Mouse (Mus musculus) heart, adult 2 months (tissue): Measurements from ENCODE around the gene Ctdsp2. TPM values are rescaled to one million over a fixed set of nuclear protein-coding genes. Genes with fewer than 3 reads are reported as not detected.
A peak's percentile ranks its signal among the peaks of the same experiment; 100 is the strongest.

ENCODE experiments used
- DNase-seq, 2 experiments: peaks; one replicate each; pipeline ENCODE4 v3.0.0; 2021
- H3K27ac ChIP-seq: fragments of 200-600 bp; 2 replicates; pipeline ENCODE4 v1.8.1; 2022
- H3K27me3 ChIP-seq: fragments of 200-500 bp; 2 replicates; pipeline ENCODE4 v1.6.1; 2012; ENCODE audit warnings: mild to moderate bottlenecking, low read length, inconsistent platforms, mixed read lengths; ENCODE audit not compliant: control insufficient read depth, insufficient read depth
- H3K36me3 ChIP-seq: fragments of 200-500 bp; 2 replicates; pipeline ENCODE4 v1.6.1; 2012; ENCODE audit warnings: low read length, inconsistent platforms; ENCODE audit not compliant: control insufficient read depth, insufficient read depth
- H3K4me1 ChIP-seq: fragments of 200-500 bp; 2 replicates; pipeline ENCODE4 v1.6.1; 2011; ENCODE audit warnings: low read length; ENCODE audit not compliant: control insufficient read depth, insufficient read depth
- H3K4me3 ChIP-seq: fragments of 200-600 bp; 2 replicates; pipeline ENCODE4 v1.8.1; 2022
- H3K79me2 ChIP-seq: fragments of 200-500 bp; replicated peaks from 2 replicates; pipeline ENCODE4 v1.6.1; 2012; ENCODE audit warnings: mild to moderate bottlenecking, inconsistent platforms, low read length, moderate library complexity, mixed read lengths; ENCODE audit not compliant: control insufficient read depth, insufficient read depth
- H3K9ac ChIP-seq: fragments of 200-500 bp; 2 replicates; pipeline ENCODE4 v1.6.1; 2012; ENCODE audit warnings: low read depth, mild to moderate bottlenecking, control low read depth, inconsistent platforms, low read length, mixed read lengths
- CTCF ChIP-seq: fragments of 200-600 bp; IDR thresholded peaks from 2 replicates; pipeline ENCODE4 v1.8.1; 2022; ENCODE audit warnings: antibody characterized with exemption, mild to moderate bottlenecking, moderate library complexity
- EP300 ChIP-seq: fragments of 200-500 bp; IDR thresholded peaks from 2 replicates; pipeline ENCODE4 v1.6.1; 2011; ENCODE audit warnings: low read depth, low read length, control low read depth; ENCODE audit not compliant: insufficient read depth
- POLR2A ChIP-seq: fragments of 200-500 bp; IDR thresholded peaks from 2 replicates; pipeline ENCODE4 v1.6.1; 2011; ENCODE audit warnings: mild to moderate bottlenecking, low read depth, low read length, control low read depth; ENCODE audit not compliant: insufficient read depth
- WGBS: fragments of 180-500 bp; shearing (Covaris S2); methylation state at CpG from one replicate; pipeline ENCODE4 v1.1.7; 2018; 5-methylcytosine and 5-hydroxymethylcytosine counted together
- intact Hi-C: fragments of 180-260 bp; cut with DNase I; formaldehyde crosslinking; loops from one replicate; pipeline ENCODE4 v1.15.1; 2025
- polyA plus RNA-seq: library from polyadenylated mRNA; depleted of rRNA; stranded (reverse); fragments of >200 nt; gene quantifications from 2 replicates; pipeline ENCODE4 v1.2.3, GENCODE M21; 2012
- total RNA-seq, 2 experiments: library from RNA; stranded (reverse); gene quantifications; 2 replicates each; pipeline ENCODE4 v1.2.3; 2021

The Ctdsp2 gene
- total and polyA plus RNA-seq, 3 experiments: 82.2 to 108 (median 85.6) TPM

GRCm38 (mm10) chr10:126984189-126985004 is 5.9 kb downstream of the Ctdsp2 start:
- Histone ChIP-seq H3K4me1 (peaks cover 53% of the 10 kb centered on the region), H3K4me3 (peak overlapping the region; percentile 13; the same call in 1 of the 2 replicates), H3K27me3 (no peaks in the 10 kb centered on the region), H3K9ac (peak overlapping the region; percentile 30), H3K36me3 (peaks cover 3% of the 10 kb centered on the region; the same call in 1 of the 2 replicates), H3K79me2 (peaks cover 16% of the 10 kb centered on the region), H3K27ac (peak overlapping the region; percentile 100)
- intact Hi-C loops: no loop called here
- TF ChIP-seq EP300 (0 out of 2 replicates have a peak, but pooled peaks have one; percentile 7), CTCF (no peak)
- under 1% methylated on average over 5 of the region's 5 CpGs for WGBS
- DNase-seq: peak; percentile 57 to 67

- DNase-seq: no peak
- no peak for TF ChIP-seq EP300
- no peak for TF ChIP-seq POLR2A
- no peak for TF ChIP-seq CTCF
- peak overlapping the region; percentile 100 for H3K27ac ChIP-seq
- intact Hi-C loops: no loop called here
- peaks cover 56% of the 10 kb centered on the region for H3K4me1 ChIP-seq
- H3K79me2 ChIP-seq: peaks cover 16% of the 10 kb centered on the region
- peaks cover 4% of the 10 kb centered on the region; the same call in 1 of the 2 replicates for H3K36me3 ChIP-seq
- peak overlapping the region; percentile 13; the same call in 1 of the 2 replicates for H3K4me3 ChIP-seq
- WGBS: 53% methylated on average over 4 of the region's 4 CpGs
- H3K9ac ChIP-seq: 0 out of 2 replicates have a peak overlapping the region, but pooled peaks have one; percentile 0
- H3K27me3 ChIP-seq: no peaks in the 10 kb centered on the region
Measured at GRCm38 (mm10) chr10:126985127-126985526, 6.6 kb downstream of the Ctdsp2 start.

- WGBS: 80% methylated on average over 9 of the region's 9 CpGs
- Histone ChIP-seq H3K79me2 (peaks cover 17% of the 10 kb centered on the region), H3K4me1 (peaks cover 60% of the 10 kb centered on the region), H3K27me3 (no peaks in the 10 kb centered on the region), H3K36me3 (peaks cover 5% of the 10 kb centered on the region; the same call in 1 of the 2 replicates), H3K9ac (no peak overlapping the region), H3K27ac (peak overlapping the region; percentile 100), H3K4me3 (no peak overlapping the region)
- no peak for DNase-seq
- TF ChIP-seq CTCF (no peak), EP300 (0 out of 2 replicates have a peak, but pooled peaks have one; percentile 9)
- intact Hi-C loops: no loop called here
Measured at GRCm38 (mm10) chr10:126985579-126985978, 7.1 kb downstream of the Ctdsp2 start.

DNA sequence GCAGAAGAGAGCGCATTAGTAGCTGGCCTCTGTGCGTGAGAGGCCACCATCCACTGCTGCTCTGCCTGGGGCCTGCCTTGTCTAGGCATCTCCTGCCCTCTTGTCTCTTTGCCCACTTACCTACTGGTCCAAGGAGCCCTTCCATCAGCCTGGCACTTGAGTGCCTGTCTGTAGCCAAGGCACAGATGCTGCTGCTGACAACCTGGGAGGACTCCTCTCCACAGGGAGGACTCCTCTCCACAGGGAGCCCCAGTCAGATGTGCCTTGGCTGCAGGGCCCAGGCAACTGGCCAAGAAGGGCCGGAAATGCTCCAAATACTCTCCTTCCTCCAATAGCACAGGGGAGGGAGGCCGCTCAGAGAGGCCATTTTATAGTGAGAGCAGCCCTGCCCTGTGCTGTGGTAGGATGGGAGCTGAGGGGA is 8.0 kb downstream of the Ctdsp2 start:
- H3K27ac ChIP-seq: peak overlapping the region; percentile 73
- peaks cover 23% of the 10 kb centered on the region for H3K79me2 ChIP-seq
- peak overlapping the region; percentile 23 for H3K4me3 ChIP-seq
- TF ChIP-seq EP300 (peak; percentile 73; the same call in 1 of the 2 replicates), CTCF (no peak)
- intact Hi-C loops: loop anchor here (2.0 kb wide), 1 partner anchor 58 kb away; no protein-coding TSS in a partner anchor
- peaks cover 10% of the 10 kb centered on the region; the same call in 1 of the 2 replicates for H3K36me3 ChIP-seq
- peaks cover 67% of the 10 kb centered on the region for H3K4me1 ChIP-seq
- H3K9ac ChIP-seq: peak overlapping the region; percentile 40; the same call in 1 of the 2 replicates
- 5% methylated on average over 4 of the region's 4 CpGs for WGBS
- peak; percentile 91 to 94 for DNase-seq
- H3K27me3 ChIP-seq: no peaks in the 10 kb centered on the region

- TF ChIP-seq CTCF (no peak), POLR2A (no peak), EP300 (no peak)
- intact Hi-C loops: loop anchor here (2.0 kb wide), 1 partner anchor 59 kb away; no protein-coding TSS in a partner anchor
- no peaks in the 10 kb centered on the region for H3K27me3 ChIP-seq
- peaks cover 67% of the 10 kb centered on the region for H3K4me1 ChIP-seq
- peaks cover 24% of the 10 kb centered on the region for H3K79me2 ChIP-seq
- no peak for DNase-seq
- H3K27ac ChIP-seq: peak overlapping the region; percentile 73
- 17% methylated on average over 8 of the region's 8 CpGs for WGBS
- 0 out of 2 replicates have a peak overlapping the region, but pooled peaks have one; percentile 0 for H3K9ac ChIP-seq
- peaks cover 16% of the 10 kb centered on the region for H3K36me3 ChIP-seq
- peak overlapping the region; percentile 23 for H3K4me3 ChIP-seq
Measured at GRCm38 (mm10) chr10:126987183-126988118, 8.9 kb downstream of the Ctdsp2 start.
